Mouse (Mus musculus) right cerebral cortex, adult 18-20 months (tissue): ENCODE measurements around the gene Fhit.
"Not testable (repeated sequence)": the region's sequence is repeated elsewhere in the genome, so short reads cannot be mapped to it uniquely, and the experiment has no call there.

Experiments used
- DNase-seq: peaks from one replicate; pipeline ENCODE4 v3.0.0; 2022; ENCODE audit warnings: mixed read lengths

The Fhit gene

GRCm38 (mm10) chr14:9960396-9960795, 1201.4 kb downstream of the Fhit start:
- DNase-seq: no peak

GRCm38 (mm10) chr14:9899494-9899893, 1262.3 kb downstream of the Fhit start:
- no peak for DNase-seq

- peak; percentile 61 for DNase-seq
Observed at GRCm38 (mm10) chr14:9896556-9896955, 1265.3 kb downstream of the Fhit start.

GRCm38 (mm10) chr14:9852041-9852440, 1309.8 kb downstream of the Fhit start:
- DNase-seq: no peak

- no peak for DNase-seq
Observed at GRCm38 (mm10) chr14:9832290-9832689, 1329.5 kb downstream of the Fhit start.

GRCm38 (mm10) chr14:9828699-9829240, 1333.1 kb downstream of the Fhit start:
- DNase-seq: not testable (repeated sequence)

- DNase-seq: no peak
Observed at GRCm38 (mm10) chr14:9815963-9816362, 1345.9 kb downstream of the Fhit start.

- DNase-seq: peak; percentile 9
Observed at GRCm38 (mm10) chr14:9811847-9812321, 1350.0 kb downstream of the Fhit start.

- no peak for DNase-seq
Observed at GRCm38 (mm10) chr14:9811177-9811846, 1350.5 kb downstream of the Fhit start.

- peak; percentile 5 for DNase-seq
Observed at GRCm38 (mm10) chr14:9793403-9793802, 1368.4 kb downstream of the Fhit start.

GRCm38 (mm10) chr14:9788402-9788950, 1373.4 kb downstream of the Fhit start:
- no peak for DNase-seq

GRCm38 (mm10) chr14:9787389-9787788, 1374.4 kb downstream of the Fhit start:
- DNase-seq: peak; percentile 10

- DNase-seq: no peak
Observed at GRCm38 (mm10) chr14:9785861-9786260, 1376.0 kb downstream of the Fhit start.

- no peak for DNase-seq
Observed at GRCm38 (mm10) chr14:9751341-9751740, 1410.5 kb downstream of the Fhit start.

GRCm38 (mm10) chr14:9748709-9749108, 1413.1 kb downstream of the Fhit start:
- DNase-seq: peak; percentile 8

- no peak for DNase-seq
Observed at GRCm38 (mm10) chr14:9721917-9722472, 1439.8 kb downstream of the Fhit start.

- DNase-seq: no peak
Observed at GRCm38 (mm10) chr14:9698621-9699020, 1463.2 kb downstream of the Fhit start.

GRCm38 (mm10) chr14:9697101-9697500, 1464.7 kb downstream of the Fhit start:
- DNase-seq: no peak

- DNase-seq: no peak
Observed at GRCm38 (mm10) chr14:9696004-9696403, 1465.8 kb downstream of the Fhit start.

GRCm38 (mm10) chr14:9695217-9695690, 1466.6 kb downstream of the Fhit start:
- DNase-seq: no peak

- no peak for DNase-seq
Observed at GRCm38 (mm10) chr14:9688664-9689257, 1473.1 kb downstream of the Fhit start.

GRCm38 (mm10) chr14:9684362-9684761, 1477.5 kb downstream of the Fhit start:
- peak; percentile 23 for DNase-seq

GRCm38 (mm10) chr14:9672728-9673127, 1489.1 kb downstream of the Fhit start:
- no peak for DNase-seq
